Mouse (Mus musculus): ENCODE measurements around the gene Gm20696. TPM values are rescaled to one million over a fixed set of nuclear protein-coding genes. Genes with fewer than 3 reads are reported as not detected.

The Gm20696 gene
- polyA plus RNA-seq, 1 experiment from 2014 or later = 2.5 TPM

- Histone ChIP-seq H3K4me3 (ENCODE audit: low read depth, low read length) (no peak overlapping the region), H3K36me3 (replicated peaks; ENCODE audit: control insufficient read depth, insufficient read depth, low read depth, low read length) (no peaks in the 10 kb centered on the region), H3K27ac (replicated peaks; ENCODE audit: low read depth, low read length) (no peak overlapping the region), H3K4me2 (ENCODE audit: low read depth, low read length) (no peak overlapping the region), H3K27me3 (ENCODE audit: control insufficient read depth, insufficient read depth, low read length) (no peaks in the 10 kb centered on the region), H3K4me1 (ENCODE audit: control insufficient read depth, insufficient read depth, low read length) (no peaks in the 10 kb centered on the region), H3K9me3 (replicated peaks; ENCODE audit: control insufficient read depth, low read length) (no peaks in the 10 kb centered on the region), H3K9ac (replicated peaks; ENCODE audit: low read length) (no peak overlapping the region)
- 74% methylated on average over 2 of the region's 2 CpGs for WGBS
- DNase-seq (ENCODE audit: low spot score) = no peak
- ATAC-seq (replicated peaks; ENCODE audit: insufficient number of reproducible peaks, low FRiP score, low TSS enrichment, low read depth) = no peak
Measured at GRCm38 (mm10) chr6:99502727-99503126, 163.9 kb downstream of the Gm20696 start.

- Histone ChIP-seq H3K4me1 (ENCODE audit: control insufficient read depth, insufficient read depth, low read length) (no peaks in the 10 kb centered on the region), H3K9me3 (replicated peaks; ENCODE audit: control insufficient read depth, low read length) (no peaks in the 10 kb centered on the region), H3K36me3 (replicated peaks; ENCODE audit: control insufficient read depth, insufficient read depth, low read depth, low read length) (no peaks in the 10 kb centered on the region), H3K9ac (replicated peaks; ENCODE audit: low read length) (no peak overlapping the region), H3K27ac (replicated peaks; ENCODE audit: low read depth, low read length) (no peak overlapping the region), H3K4me2 (ENCODE audit: low read depth, low read length) (no peak overlapping the region), H3K4me3 (ENCODE audit: low read depth, low read length) (no peak overlapping the region), H3K27me3 (ENCODE audit: control insufficient read depth, insufficient read depth, low read length) (no peaks in the 10 kb centered on the region)
- 94% methylated on average over 6 of the region's 6 CpGs for WGBS
- DNase-seq (ENCODE audit: low spot score) (no peak), ATAC-seq (replicated peaks; ENCODE audit: insufficient number of reproducible peaks, low FRiP score, low TSS enrichment, low read depth) (no peak)
Measured at GRCm38 (mm10) chr6:99502314-99502713, 164.3 kb downstream of the Gm20696 start.

- 94% methylated on average over 3 of the region's 3 CpGs for WGBS
- H3K9me3 ChIP-seq (replicated peaks; ENCODE audit: control insufficient read depth, low read length) = no peaks in the 10 kb centered on the region
- H3K4me1 ChIP-seq (ENCODE audit: control insufficient read depth, insufficient read depth, low read length) = no peaks in the 10 kb centered on the region
- no peak overlapping the region for H3K4me2 ChIP-seq (ENCODE audit: low read depth, low read length)
- DNase-seq (ENCODE audit: low spot score) (no peak), ATAC-seq (replicated peaks; ENCODE audit: insufficient number of reproducible peaks, low FRiP score, low TSS enrichment, low read depth) (no peak)
- H3K36me3 ChIP-seq (replicated peaks; ENCODE audit: control insufficient read depth, insufficient read depth, low read depth, low read length) = no peaks in the 10 kb centered on the region
- no peak overlapping the region for H3K27ac ChIP-seq (replicated peaks; ENCODE audit: low read depth, low read length)
- H3K4me3 ChIP-seq (ENCODE audit: low read depth, low read length) = no peak overlapping the region
- H3K9ac ChIP-seq (replicated peaks; ENCODE audit: low read length) = no peak overlapping the region
- no peaks in the 10 kb centered on the region for H3K27me3 ChIP-seq (ENCODE audit: control insufficient read depth, insufficient read depth, low read length)
Measured at GRCm38 (mm10) chr6:99500570-99501270, 165.9 kb downstream of the Gm20696 start.

GRCm38 (mm10) chr6:99498082-99498481 lies 168.5 kb downstream of the Gm20696 start:
- Histone ChIP-seq H3K4me2 (ENCODE audit: low read depth, low read length) (no peak overlapping the region), H3K4me1 (ENCODE audit: control insufficient read depth, insufficient read depth, low read length) (no peaks in the 10 kb centered on the region), H3K9me3 (replicated peaks; ENCODE audit: control insufficient read depth, low read length) (no peaks in the 10 kb centered on the region), H3K27me3 (ENCODE audit: control insufficient read depth, insufficient read depth, low read length) (no peaks in the 10 kb centered on the region), H3K36me3 (replicated peaks; ENCODE audit: control insufficient read depth, insufficient read depth, low read depth, low read length) (no peaks in the 10 kb centered on the region), H3K4me3 (ENCODE audit: low read depth, low read length) (no peak overlapping the region), H3K9ac (replicated peaks; ENCODE audit: low read length) (no peak overlapping the region), H3K27ac (replicated peaks; ENCODE audit: low read depth, low read length) (no peak overlapping the region)
- DNase-seq (ENCODE audit: low spot score) (no peak), ATAC-seq (replicated peaks; ENCODE audit: insufficient number of reproducible peaks, low FRiP score, low TSS enrichment, low read depth) (no peak)
- WGBS = 84% methylated on average over 7 of the region's 7 CpGs

- Histone ChIP-seq H3K27me3 (ENCODE audit: control insufficient read depth, insufficient read depth, low read length) (no peaks in the 10 kb centered on the region), H3K36me3 (replicated peaks; ENCODE audit: control insufficient read depth, insufficient read depth, low read depth, low read length) (no peaks in the 10 kb centered on the region), H3K4me3 (ENCODE audit: low read depth, low read length) (no peak overlapping the region), H3K27ac (replicated peaks; ENCODE audit: low read depth, low read length) (no peak overlapping the region), H3K9me3 (replicated peaks; ENCODE audit: control insufficient read depth, low read length) (no peaks in the 10 kb centered on the region), H3K4me1 (ENCODE audit: control insufficient read depth, insufficient read depth, low read length) (no peaks in the 10 kb centered on the region), H3K4me2 (ENCODE audit: low read depth, low read length) (no peak overlapping the region), H3K9ac (replicated peaks; ENCODE audit: low read length) (no peak overlapping the region)
- WGBS = 77% methylated on average over 5 of the region's 5 CpGs
- DNase-seq (ENCODE audit: low spot score) (no peak), ATAC-seq (replicated peaks; ENCODE audit: insufficient number of reproducible peaks, low FRiP score, low TSS enrichment, low read depth) (no peak)
Measured at GRCm38 (mm10) chr6:99496114-99496513, 170.5 kb downstream of the Gm20696 start.

- Histone ChIP-seq H3K36me3 (replicated peaks; ENCODE audit: control insufficient read depth, insufficient read depth, low read depth, low read length) (no peaks in the 10 kb centered on the region), H3K27ac (replicated peaks; ENCODE audit: low read depth, low read length) (no peak overlapping the region), H3K4me3 (ENCODE audit: low read depth, low read length) (no peak overlapping the region), H3K4me2 (ENCODE audit: low read depth, low read length) (no peak overlapping the region), H3K27me3 (ENCODE audit: control insufficient read depth, insufficient read depth, low read length) (no peaks in the 10 kb centered on the region), H3K4me1 (ENCODE audit: control insufficient read depth, insufficient read depth, low read length) (no peaks in the 10 kb centered on the region), H3K9me3 (replicated peaks; ENCODE audit: control insufficient read depth, low read length) (no peaks in the 10 kb centered on the region), H3K9ac (replicated peaks; ENCODE audit: low read length) (no peak overlapping the region)
- DNase-seq (ENCODE audit: low spot score) (no peak), ATAC-seq (replicated peaks; ENCODE audit: insufficient number of reproducible peaks, low FRiP score, low TSS enrichment, low read depth) (no peak)
- 35% methylated on average over 3 of the region's 3 CpGs for WGBS
Measured at GRCm38 (mm10) chr6:99492937-99493336, 173.7 kb downstream of the Gm20696 start.

- no peak overlapping the region for H3K4me3 ChIP-seq (ENCODE audit: low read depth, low read length)
Measured at GRCm38 (mm10) chr6:99491979-99492544, 174.5 kb downstream of the Gm20696 start.

GRCm38 (mm10) chr6:99491146-99491545 lies 175.5 kb downstream of the Gm20696 start:
- Histone ChIP-seq H3K27ac (replicated peaks; ENCODE audit: low read depth, low read length) (no peak overlapping the region), H3K4me3 (ENCODE audit: low read depth, low read length) (no peak overlapping the region), H3K36me3 (replicated peaks; ENCODE audit: control insufficient read depth, insufficient read depth, low read depth, low read length) (no peaks in the 10 kb centered on the region), H3K4me1 (ENCODE audit: control insufficient read depth, insufficient read depth, low read length) (no peaks in the 10 kb centered on the region), H3K9me3 (replicated peaks; ENCODE audit: control insufficient read depth, low read length) (no peaks in the 10 kb centered on the region), H3K9ac (replicated peaks; ENCODE audit: low read length) (no peak overlapping the region), H3K27me3 (ENCODE audit: control insufficient read depth, insufficient read depth, low read length) (no peaks in the 10 kb centered on the region), H3K4me2 (ENCODE audit: low read depth, low read length) (no peak overlapping the region)
- WGBS = 73% methylated on average over 3 of the region's 3 CpGs
- DNase-seq (ENCODE audit: low spot score) = no peak
- ATAC-seq (replicated peaks; ENCODE audit: insufficient number of reproducible peaks, low FRiP score, low TSS enrichment, low read depth) = no peak

More at GRCm38 (mm10) chr6:99491979-99492544, 174.5 kb downstream of the Gm20696 start:
- H3K9ac ChIP-seq (replicated peaks; ENCODE audit: low read length) = no peak overlapping the region
- 78% methylated on average over 6 of the region's 6 CpGs for WGBS
- no peak for ATAC-seq (replicated peaks; ENCODE audit: insufficient number of reproducible peaks, low FRiP score, low TSS enrichment, low read depth)
- H3K36me3 ChIP-seq (replicated peaks; ENCODE audit: control insufficient read depth, insufficient read depth, low read depth, low read length) = no peaks in the 10 kb centered on the region
- DNase-seq (ENCODE audit: low spot score) = no peak
- no peaks in the 10 kb centered on the region for H3K27me3 ChIP-seq (ENCODE audit: control insufficient read depth, insufficient read depth, low read length)
- H3K27ac ChIP-seq (replicated peaks; ENCODE audit: low read depth, low read length) = no peak overlapping the region
- H3K9me3 ChIP-seq (replicated peaks; ENCODE audit: control insufficient read depth, low read length) = no peaks in the 10 kb centered on the region
- H3K4me1 ChIP-seq (ENCODE audit: control insufficient read depth, insufficient read depth, low read length) = no peaks in the 10 kb centered on the region
- H3K4me2 ChIP-seq (ENCODE audit: low read depth, low read length) = no peak overlapping the region

All from embryonic facial prominence, embryonic 11.5 days (tissue).